Mouse (Mus musculus) embryonic facial prominence, embryonic 10.5 days (tissue): Measurements from ENCODE around the gene Commd7. TPM values are rescaled to one million over a fixed set of nuclear protein-coding genes. Genes with fewer than 3 reads are reported as not detected.

Experiments used
- DNase-seq: peaks from one replicate; pipeline ENCODE4 v3.0.0-alpha.2; 2017; ENCODE audit warnings: low spot score
- H3K27ac ChIP-seq: fragments of 300-500 bp; sonication (generic); replicated peaks from 2 replicates; pipeline ENCODE4 v1.5.1; 2016; ENCODE audit warnings: mild to moderate bottlenecking
- H3K27me3 ChIP-seq: fragments of 300-500 bp; sonication (generic); replicated peaks from 2 replicates; pipeline ENCODE4 v1.6.1; 2016; ENCODE audit warnings: low read depth, mild to moderate bottlenecking; ENCODE audit not compliant: poor library complexity, severe bottlenecking
- H3K36me3 ChIP-seq: fragments of 300-500 bp; sonication (generic); replicated peaks from 2 replicates; pipeline ENCODE4 v1.6.1; 2016; ENCODE audit warnings: mild to moderate bottlenecking, moderate library complexity
- H3K4me1 ChIP-seq: fragments of 300-500 bp; sonication (generic); 2 replicates; pipeline ENCODE4 v1.6.1; 2016
- H3K4me3 ChIP-seq: fragments of 300-500 bp; sonication (generic); 2 replicates; pipeline ENCODE4 v1.5.1; 2016; ENCODE audit warnings: mild to moderate bottlenecking, moderate library complexity
- H3K9me3 ChIP-seq: fragments of 300-500 bp; sonication (generic); 2 replicates; pipeline ENCODE4 v1.6.1; 2016; ENCODE audit warnings: mild to moderate bottlenecking
- WGBS: fragments of 180-500 bp; shearing (Covaris S2); methylation state at CpG from one replicate; pipeline ENCODE4 v1.1.7; 2016; 5-methylcytosine and 5-hydroxymethylcytosine counted together
- polyA plus RNA-seq: library from polyadenylated mRNA; unstranded; fragments of >200 nt; fragmentation: Nextera tagmentation; extraction: Ambion mirVana; gene quantifications from 2 replicates; pipeline ENCODE4 v1.2.1, GENCODE M21; 2016

Gene Commd7
- polyA plus RNA-seq, 1 experiment from 2014 or later = 74.3 TPM

DNA sequence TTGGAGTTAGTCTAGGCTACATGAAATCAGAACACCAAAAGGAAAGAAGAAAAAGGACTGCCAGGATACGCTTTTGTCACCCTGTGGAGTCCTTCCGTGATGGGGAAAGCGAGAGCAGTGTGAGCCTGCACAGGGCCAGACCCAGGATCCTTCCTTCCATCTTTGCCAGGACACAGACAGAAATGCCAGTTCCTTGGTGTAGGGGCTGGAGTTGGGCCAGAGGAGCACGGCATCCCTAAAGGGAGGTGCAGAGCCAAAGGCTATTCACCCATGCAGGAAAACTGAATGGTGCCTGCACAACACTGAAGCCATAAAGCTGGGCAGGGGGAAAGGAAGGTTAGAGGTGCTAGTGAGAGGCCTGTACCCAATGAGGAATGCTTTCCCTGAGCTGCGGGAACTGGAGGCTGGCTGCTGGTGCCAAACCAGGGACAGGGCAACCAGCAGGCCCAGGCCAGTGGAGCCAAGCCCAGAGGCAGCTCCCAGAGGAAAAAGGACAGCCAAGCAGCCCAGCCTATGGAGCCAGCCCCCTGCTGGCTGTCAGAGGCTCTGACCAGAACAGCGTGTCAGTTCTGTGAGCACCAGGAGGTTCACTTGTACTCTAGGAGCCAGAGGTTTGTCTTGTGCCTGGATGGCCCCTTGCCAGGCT, 32.4 kb downstream of the Commd7 start:
- Histone ChIP-seq H3K27ac (peak overlapping the region; percentile 26; the same call in 1 of the 2 replicates), H3K36me3 (no peaks in the 10 kb centered on the region), H3K9me3 (no peaks in the 10 kb centered on the region), H3K27me3 (no peaks in the 10 kb centered on the region), H3K4me3 (no peak overlapping the region), H3K4me1 (peaks cover 31% of the 10 kb centered on the region)
- WGBS = 64% methylated on average over 6 of the region's 6 CpGs
- peak; percentile 60 for DNase-seq

DNA sequence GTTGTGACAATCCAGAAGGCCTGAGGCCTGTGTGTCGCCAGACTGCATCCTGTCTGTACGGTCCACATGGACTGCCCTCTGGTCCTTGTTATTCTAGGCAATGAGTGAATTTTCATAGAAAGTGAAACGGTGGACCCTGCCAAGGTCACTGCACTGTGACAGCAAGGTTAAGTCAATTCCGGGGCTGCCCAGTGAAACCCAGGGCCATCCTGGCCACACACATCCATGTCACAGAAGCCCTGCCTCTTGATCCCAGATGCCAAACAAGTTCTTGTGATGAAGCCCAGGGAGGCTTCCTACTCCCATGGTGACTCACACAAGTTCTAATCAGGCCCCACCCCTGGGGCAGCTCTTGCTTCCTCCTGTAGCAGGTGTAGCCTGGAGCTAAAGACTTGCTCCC, 35.0 kb downstream of the Commd7 start:
- H3K36me3 ChIP-seq = no peaks in the 10 kb centered on the region
- DNase-seq = no peak
- 71% methylated on average over 4 of the region's 4 CpGs for WGBS
- H3K4me3 ChIP-seq = no peak overlapping the region
- H3K27ac ChIP-seq = no peak overlapping the region
- H3K4me1 ChIP-seq = peaks cover 31% of the 10 kb centered on the region
- no peaks in the 10 kb centered on the region for H3K9me3 ChIP-seq
- H3K27me3 ChIP-seq = no peaks in the 10 kb centered on the region

DNA sequence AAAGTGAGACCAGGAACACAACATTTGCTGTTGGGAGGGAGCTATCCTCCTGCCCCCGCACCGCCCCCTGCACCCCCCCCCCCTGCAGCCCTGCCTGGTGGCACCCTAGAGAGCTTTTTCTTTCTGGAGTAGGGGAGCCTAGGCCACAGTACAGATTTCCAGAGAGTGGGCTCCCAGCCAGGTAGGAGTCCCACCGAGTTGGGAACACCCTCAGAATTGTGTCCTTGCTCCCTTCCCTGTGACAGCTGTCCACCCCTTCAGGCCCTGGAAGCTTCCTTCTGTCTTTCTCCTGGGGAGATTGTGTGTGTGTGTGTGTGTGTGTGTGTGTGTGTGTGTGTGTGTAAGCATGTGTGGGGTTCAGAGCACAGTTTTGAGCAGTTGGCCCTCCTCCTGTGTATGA, 35.6 kb downstream of the Commd7 start:
- H3K4me3 ChIP-seq = no peak overlapping the region
- no peak for DNase-seq
- H3K9me3 ChIP-seq = no peaks in the 10 kb centered on the region
- H3K4me1 ChIP-seq = peaks cover 31% of the 10 kb centered on the region
- no peaks in the 10 kb centered on the region for H3K27me3 ChIP-seq
- no peaks in the 10 kb centered on the region for H3K36me3 ChIP-seq
- WGBS = 67% methylated on average over 3 of the region's 3 CpGs
- H3K27ac ChIP-seq = no peak overlapping the region

DNA sequence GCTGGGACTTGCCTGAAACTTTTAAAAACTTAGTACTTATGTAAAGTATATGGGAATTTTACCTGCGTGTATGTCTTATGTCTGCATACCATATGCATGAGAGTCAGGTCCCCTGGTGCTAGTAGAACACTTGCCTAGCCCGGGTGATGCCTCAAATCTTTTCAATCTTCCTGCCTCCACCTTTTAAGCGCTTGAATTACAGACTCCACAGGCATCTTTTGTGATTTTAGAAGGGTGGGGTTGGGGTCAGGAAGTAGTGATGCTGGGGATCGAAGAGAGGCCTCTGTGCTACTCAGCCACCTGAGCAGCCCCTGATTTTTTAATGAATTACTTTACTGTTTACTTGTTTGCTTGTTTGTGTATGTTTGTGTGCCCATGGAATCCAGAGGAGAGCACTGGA, 37.6 kb downstream of the Commd7 start:
- no peaks in the 10 kb centered on the region for H3K27me3 ChIP-seq
- H3K27ac ChIP-seq = no peak overlapping the region
- no peak for DNase-seq
- peaks cover 15% of the 10 kb centered on the region for H3K4me1 ChIP-seq
- no peaks in the 10 kb centered on the region for H3K36me3 ChIP-seq
- no peak overlapping the region for H3K4me3 ChIP-seq
- 52% methylated on average over 4 of the region's 4 CpGs for WGBS
- no peaks in the 10 kb centered on the region for H3K9me3 ChIP-seq

DNA sequence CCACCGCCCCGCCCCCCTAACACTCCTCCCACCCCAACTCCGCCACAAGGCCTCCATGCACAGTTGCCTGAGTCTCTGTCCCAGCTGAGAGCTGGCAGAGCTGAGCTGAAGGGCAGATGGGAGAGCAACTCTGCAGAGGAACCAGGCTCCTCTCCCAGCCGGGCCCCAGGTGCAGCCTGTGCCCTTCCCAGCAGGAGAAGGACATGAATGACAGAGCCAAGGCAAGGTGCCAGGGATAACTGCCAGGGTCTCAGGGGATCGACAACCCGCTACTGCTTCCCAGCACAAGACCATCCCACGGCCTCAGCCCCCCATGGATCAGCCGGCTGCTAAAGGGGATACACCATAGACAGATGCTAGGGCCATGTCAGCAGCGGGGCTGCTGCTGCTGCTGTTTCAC, 39.4 kb downstream of the Commd7 start:
- no peak for DNase-seq
- Histone ChIP-seq H3K27me3 (no peaks in the 10 kb centered on the region), H3K9me3 (no peaks in the 10 kb centered on the region), H3K4me3 (no peak overlapping the region), H3K4me1 (peaks cover 14% of the 10 kb centered on the region), H3K36me3 (no peaks in the 10 kb centered on the region), H3K27ac (no peak overlapping the region)
- WGBS = 55% methylated on average over 9 of the region's 9 CpGs

DNA sequence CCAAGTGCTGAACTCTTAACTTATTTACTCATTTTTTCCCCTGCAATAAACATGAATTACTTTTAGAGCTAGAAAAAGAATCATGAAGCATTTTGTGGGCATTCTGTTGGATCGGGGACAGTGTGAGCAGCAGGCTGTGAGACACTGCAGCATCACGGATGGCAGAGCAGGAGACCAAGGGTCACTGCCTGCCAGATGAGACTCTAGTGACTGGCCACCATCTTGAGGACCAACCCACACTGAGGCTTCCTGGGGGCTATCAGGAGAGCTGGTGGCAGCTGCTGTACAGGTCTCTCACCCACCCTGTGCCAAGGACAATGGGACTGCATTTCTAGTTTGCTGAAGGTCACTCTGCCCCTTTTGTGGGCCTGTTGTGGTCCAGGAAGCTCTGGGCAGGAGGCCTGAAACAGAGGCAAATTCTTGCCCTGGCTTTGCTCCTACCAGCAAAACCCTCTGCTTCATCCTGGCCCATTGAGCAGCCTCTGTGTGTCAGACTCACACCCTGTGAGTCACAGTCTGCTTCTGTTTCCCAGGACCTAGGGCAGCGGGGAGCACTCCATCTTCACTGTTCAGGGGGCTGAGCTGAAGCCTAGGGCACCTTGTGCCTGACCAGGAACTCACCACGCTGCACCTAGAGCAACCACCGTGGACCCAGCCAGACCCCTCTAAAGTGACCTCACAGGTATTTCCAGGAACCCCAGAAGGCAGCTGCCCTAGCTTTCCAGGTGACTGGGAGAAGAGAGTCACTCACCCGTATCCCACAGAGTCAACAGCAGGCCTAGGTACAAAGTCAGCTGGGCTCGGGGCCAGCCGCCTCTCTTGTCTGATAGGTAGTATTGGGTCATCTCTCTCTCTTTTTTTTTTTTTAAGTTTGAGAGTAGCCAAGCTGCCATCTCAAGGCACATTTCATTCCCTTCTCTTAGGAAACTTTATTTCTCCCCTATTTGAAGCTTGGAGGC, 40.2 kb downstream of the Commd7 start:
- 78% methylated on average over 8 of the region's 8 CpGs for WGBS
- no peak for DNase-seq
- Histone ChIP-seq H3K27me3 (no peaks in the 10 kb centered on the region), H3K4me3 (no peak overlapping the region), H3K9me3 (no peaks in the 10 kb centered on the region), H3K27ac (no peak overlapping the region), H3K36me3 (no peaks in the 10 kb centered on the region), H3K4me1 (peaks cover 7% of the 10 kb centered on the region; the same call in 1 of the 2 replicates)

DNA sequence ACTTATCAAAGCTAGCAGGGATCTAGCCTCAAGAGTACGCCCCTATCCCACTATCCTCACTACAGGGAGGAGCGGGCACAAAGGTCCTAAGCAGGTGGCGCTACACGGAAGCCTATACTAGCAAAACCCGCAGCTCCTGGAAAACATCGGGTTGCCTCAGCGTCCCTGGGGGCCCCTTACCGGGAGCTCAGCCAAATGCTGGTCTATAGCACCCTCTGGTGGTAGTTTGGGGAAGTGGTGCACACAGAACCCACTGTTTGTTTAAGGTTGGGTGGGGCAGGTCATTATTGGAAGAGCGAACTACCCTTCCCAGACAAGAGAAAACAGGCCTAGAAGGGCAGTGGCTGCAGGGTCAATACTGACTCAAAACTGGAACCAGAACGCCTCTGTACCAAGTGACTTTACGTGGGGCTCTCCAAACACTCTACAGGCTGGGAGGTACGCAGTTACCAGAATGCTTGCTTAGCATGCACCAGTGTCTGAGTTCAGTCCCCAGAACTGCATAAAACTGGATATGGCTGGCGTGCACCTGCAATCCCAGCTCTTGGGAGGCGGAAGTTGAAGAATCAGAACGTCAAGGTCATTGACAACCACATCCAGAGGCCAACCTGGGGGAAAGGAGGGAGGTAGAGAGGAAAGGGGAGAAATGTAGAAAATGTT, 45.9 kb downstream of the Commd7 start:
- Histone ChIP-seq H3K4me3 (peak overlapping the region; percentile 39), H3K36me3 (no peaks in the 10 kb centered on the region), H3K9me3 (no peaks in the 10 kb centered on the region), H3K27ac (no peak overlapping the region), H3K27me3 (peaks cover 4% of the 10 kb centered on the region), H3K4me1 (peaks cover 31% of the 10 kb centered on the region)
- DNase-seq = peak; percentile 88
- 14% methylated on average over 15 of the region's 15 CpGs for WGBS

DNA sequence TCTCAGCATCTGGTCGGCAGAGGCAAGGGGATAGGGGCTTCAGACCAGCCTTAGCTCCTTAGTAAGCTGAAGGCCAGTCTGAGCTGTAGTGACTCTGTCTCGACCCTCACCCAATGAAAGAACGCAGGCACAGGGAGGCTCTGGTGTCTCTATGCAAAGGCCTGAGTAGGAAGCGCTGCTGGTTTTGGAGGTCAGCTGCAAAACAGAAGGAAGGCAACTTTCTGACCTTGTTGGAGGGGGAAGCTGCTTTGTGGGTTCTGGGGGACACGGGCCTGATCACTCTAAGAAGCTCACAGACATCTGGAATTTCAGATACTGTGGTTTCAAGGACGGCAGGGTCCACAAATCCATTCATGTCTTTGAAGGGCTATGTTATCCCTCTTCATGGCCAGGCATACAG, 46.6 kb downstream of the Commd7 start:
- no peak for DNase-seq
- peaks cover 4% of the 10 kb centered on the region for H3K27me3 ChIP-seq
- peaks cover 36% of the 10 kb centered on the region for H3K4me1 ChIP-seq
- 66% methylated on average over 6 of the region's 6 CpGs for WGBS
- H3K4me3 ChIP-seq = no peak overlapping the region
- no peaks in the 10 kb centered on the region for H3K9me3 ChIP-seq
- no peak overlapping the region for H3K27ac ChIP-seq
- no peaks in the 10 kb centered on the region for H3K36me3 ChIP-seq

DNA sequence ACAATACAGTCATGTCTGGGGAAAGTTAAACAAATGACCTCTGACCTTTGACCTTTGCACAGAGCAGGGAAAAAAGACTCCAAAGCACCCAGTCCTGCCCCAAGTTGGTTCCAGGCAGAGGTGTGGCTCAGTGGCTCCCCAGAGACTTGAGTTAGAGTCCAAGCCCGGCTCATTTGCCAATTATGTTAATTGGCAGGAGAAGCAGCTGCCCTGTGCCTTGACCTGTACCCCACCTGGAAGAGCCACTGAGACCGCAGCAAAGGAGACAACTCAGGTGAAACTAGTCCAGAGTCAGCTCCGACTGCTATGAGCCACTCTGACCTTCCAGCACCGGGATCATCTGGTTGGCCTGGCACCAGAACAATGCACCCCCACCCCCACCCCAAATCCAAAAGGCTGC, 48.2 kb downstream of the Commd7 start:
- no peak overlapping the region; the same call in 1 of the 2 replicates for H3K27ac ChIP-seq
- peaks cover 4% of the 10 kb centered on the region for H3K27me3 ChIP-seq
- no peak for DNase-seq
- H3K9me3 ChIP-seq = no peaks in the 10 kb centered on the region
- H3K36me3 ChIP-seq = no peaks in the 10 kb centered on the region
- no peak overlapping the region for H3K4me3 ChIP-seq
- H3K4me1 ChIP-seq = peaks cover 43% of the 10 kb centered on the region
- 56% methylated on average over 4 of the region's 4 CpGs for WGBS

DNA sequence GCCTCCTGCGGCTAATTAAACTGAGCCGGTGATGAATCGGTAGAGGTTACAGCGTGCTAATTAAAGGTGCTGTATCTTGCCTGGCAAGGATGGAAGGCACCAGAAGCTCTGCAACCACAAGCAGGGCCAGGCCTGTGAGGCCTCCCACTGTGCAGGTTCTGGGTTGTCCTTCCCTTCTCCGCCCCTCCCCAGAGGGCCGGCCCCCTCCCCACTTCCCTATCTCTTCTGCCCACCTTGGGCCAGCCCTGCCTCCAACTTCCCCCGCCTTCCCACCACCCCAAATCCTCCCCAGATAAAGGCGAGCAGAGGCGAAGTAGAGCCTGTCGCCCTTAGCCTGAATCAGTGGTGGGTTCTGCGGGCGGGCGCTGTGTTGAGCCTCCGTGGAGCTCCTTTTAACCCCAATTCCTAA, 48.9 kb downstream of the Commd7 start:
- Histone ChIP-seq H3K4me3 (no peak overlapping the region), H3K27me3 (peaks cover 4% of the 10 kb centered on the region), H3K4me1 (peaks cover 43% of the 10 kb centered on the region), H3K9me3 (no peaks in the 10 kb centered on the region), H3K27ac (0 out of 2 replicates have a peak overlapping the region, but pooled peaks have one; percentile 60), H3K36me3 (no peaks in the 10 kb centered on the region)
- peak; percentile 32 for DNase-seq
- WGBS = 42% methylated on average over 14 of the region's 14 CpGs

DNA sequence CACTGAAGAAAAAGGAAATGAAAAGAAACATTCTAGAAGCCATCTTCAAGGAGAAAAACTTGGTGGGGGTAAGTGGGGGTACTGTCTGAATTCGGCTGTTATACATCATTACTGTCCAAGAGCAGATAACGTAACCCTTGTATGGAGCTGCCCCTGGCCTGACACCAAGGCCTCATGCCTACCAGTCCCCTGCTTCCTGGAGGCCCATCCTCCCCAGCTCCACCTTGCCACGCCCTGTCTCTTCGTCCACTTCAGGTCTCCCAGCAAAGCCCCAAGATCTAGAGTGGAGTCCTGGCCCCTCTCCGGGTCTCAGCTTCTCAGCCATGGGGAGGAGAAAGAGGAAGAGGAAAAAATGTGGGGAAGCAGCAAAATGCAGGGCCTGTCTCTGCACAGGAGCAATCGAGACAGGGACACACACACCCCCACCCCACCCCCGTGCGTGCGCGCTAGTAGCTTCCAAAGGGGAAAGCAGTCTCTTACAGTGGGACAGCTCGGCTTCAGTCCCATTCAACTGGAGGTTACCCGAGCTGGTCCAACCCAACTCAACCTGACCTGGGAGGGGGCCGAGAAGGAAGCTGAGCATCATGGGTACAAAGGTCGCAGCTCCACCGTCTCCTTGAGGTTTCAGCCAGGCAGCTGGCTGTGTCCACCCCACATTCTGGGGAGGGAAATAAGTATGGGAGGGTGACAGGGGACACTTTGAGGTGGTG, 49.5 kb downstream of the Commd7 start:
- Histone ChIP-seq H3K4me3 (no peak overlapping the region), H3K27ac (0 out of 2 replicates have a peak overlapping the region, but pooled peaks have one; percentile 60), H3K27me3 (peaks cover 4% of the 10 kb centered on the region), H3K9me3 (no peaks in the 10 kb centered on the region), H3K36me3 (no peaks in the 10 kb centered on the region), H3K4me1 (peaks cover 43% of the 10 kb centered on the region)
- no peak for DNase-seq
- WGBS = 53% methylated on average over 15 of the region's 15 CpGs

DNA sequence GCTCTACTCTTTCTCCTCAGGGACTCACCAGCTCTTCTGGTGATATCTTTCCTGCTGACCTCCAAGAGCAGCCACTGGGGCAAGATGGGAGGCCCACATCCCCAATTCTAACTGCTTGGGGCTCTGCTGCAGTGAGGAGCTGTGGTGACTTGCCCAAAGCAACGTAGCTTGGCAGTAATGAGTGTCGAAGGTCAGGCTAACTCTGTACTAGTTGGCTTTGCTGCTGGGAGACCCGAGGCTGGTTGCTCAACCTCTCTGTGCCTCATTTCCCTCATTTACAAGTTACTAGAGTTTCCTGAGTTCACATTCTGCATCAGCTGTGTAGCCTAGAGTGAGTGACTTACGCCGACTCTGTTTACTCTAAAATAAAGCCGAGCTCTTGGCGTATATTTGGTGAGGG, 51.2 kb downstream of the Commd7 start:
- no peaks in the 10 kb centered on the region for H3K36me3 ChIP-seq
- no peak for DNase-seq
- peaks cover 42% of the 10 kb centered on the region for H3K4me1 ChIP-seq
- H3K9me3 ChIP-seq = no peaks in the 10 kb centered on the region
- peaks cover 4% of the 10 kb centered on the region for H3K27me3 ChIP-seq
- H3K27ac ChIP-seq = 0 out of 2 replicates have a peak overlapping the region, but pooled peaks have one; percentile 61
- no peak overlapping the region for H3K4me3 ChIP-seq
- WGBS = 81% methylated on average over 7 of the region's 7 CpGs
